Mouse (Mus musculus) urinary bladder, postnatal 14 days (tissue): ENCODE measurements around the gene Abhd14b.
"Not testable (repeated sequence)": the region's sequence is repeated elsewhere in the genome, so short reads cannot be mapped to it uniquely, and the experiment has no call there.

ENCODE experiments used
- DNase-seq: peaks from one replicate; pipeline ENCODE4 v3.0.0; 2021; ENCODE audit warnings: low spot score

The Abhd14b gene

DNA sequence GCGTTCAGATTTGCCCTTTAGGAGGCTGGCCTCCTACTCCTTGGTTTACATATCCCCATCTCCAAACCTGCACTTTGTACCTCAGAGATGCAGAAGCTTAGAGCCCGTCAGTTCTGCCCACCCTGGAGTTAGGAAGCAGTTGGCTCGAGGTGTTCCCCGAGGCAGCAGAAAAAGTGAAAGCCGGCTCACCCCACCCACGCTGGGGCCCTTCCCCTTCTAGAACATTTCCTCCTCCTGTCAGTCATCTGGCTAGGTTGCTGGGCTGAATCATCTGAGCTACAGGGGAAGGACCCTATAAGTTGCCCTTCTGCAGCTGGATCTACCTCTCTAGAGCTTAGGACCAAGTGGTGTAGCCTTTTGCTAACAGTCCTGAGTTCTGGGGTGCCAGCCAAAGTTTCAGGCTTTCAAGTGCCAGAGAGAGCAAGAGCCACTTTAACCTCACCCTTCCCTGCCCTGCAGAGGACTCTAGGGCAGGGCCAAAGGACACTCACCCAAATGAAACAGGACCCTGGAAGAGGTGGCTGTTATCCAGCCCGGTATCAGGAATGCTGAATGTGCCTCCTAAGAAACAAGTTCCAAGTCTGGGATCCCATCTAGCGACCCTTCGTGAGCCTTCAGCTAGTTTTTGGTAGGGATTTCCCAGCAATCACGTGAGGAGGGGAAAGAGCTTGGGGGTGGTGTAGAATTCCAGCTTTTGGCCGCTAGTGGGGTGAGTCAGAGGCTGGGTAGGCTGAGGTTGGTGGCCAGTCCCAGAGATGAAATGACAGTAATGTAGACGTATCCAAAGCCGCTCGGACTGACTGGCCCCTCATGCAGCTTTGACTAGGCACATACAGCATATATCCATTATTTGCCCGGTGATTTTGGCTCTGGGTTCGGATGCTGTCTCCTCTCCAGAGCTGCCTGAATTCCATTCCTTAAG, 29.0 kb downstream of the Abhd14b start:
- peak; percentile 75 for DNase-seq

DNA sequence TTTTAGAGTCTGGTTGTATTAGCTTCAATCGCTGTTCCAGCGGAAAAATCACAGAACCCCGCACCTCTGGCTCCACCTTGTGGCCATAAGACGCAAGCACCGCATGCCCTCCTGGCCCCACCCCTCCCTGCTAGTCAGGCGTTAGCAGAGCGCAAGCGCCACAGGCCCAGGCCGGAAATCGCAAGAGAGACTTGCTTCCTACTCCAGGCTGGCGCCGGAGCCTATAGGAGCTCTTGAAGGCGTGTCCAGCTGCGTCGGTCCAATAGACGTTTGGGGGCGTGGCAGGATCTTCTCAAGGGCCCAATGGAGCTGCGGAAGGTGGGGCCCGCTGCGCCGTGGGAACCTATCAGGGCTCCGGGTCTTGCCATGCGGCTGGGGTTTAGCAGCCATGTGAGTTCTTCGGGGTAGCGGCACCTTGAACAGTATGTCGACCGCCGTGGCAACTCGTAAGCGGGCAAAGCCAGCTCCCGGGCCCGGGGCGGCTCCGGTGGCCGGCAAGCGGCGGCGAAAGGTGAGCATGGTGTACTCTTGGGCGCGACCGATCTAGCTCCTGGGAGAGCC, 29.7 kb downstream of the Abhd14b start, which contains the start of gene Parp3:
TSS of gene Parp3 (minus strand) at position 26 of the 561 bp plus-strand sequence.
- peak; percentile 99 for DNase-seq

DNA sequence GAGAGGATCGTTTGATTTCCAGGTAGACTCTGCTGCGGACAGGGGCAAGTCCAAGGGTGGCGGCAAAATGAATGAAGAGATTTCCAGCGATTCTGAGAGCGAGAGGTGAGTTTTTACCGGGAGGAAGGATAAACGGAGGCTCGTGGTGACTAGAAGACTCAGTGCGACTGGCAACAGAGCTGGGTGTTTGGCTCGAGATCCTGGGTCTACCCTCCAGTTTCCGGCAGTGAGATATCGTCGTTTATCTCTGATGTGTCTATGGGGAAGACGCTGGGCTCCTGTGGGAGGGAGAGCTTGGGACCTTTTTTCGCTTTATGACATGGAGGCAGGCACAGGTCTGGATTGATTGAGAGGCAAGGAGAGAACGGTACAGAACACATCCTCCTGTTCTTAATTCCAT, 30.4 kb downstream of the Abhd14b start:
- peak; percentile 2 for DNase-seq

DNA sequence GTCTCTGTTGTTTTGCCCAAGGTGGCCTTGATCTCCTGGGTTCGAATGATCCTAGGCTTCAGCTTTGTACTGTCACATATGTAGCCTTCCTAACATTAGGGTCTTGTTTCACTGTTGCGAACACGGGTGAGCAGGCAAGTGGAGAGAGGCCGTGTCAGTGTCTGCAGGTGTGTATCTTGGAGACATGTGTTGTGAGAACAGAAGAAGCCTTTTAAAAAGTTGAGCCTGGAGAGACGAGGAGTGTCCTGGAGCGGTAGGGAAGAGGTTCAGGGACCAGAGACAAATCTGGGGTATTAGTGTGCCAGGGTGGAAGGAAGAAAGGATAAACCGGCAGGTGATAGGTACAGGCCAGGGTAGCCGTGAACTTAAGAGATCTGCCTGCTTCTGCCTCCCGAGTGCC, 30.8 kb downstream of the Abhd14b start:
- no peak for DNase-seq

- DNase-seq = no peak
These were observed 33.3 kb downstream of the Abhd14b start for GRCm38 (mm10) chr9:106480541-106480940.

DNA sequence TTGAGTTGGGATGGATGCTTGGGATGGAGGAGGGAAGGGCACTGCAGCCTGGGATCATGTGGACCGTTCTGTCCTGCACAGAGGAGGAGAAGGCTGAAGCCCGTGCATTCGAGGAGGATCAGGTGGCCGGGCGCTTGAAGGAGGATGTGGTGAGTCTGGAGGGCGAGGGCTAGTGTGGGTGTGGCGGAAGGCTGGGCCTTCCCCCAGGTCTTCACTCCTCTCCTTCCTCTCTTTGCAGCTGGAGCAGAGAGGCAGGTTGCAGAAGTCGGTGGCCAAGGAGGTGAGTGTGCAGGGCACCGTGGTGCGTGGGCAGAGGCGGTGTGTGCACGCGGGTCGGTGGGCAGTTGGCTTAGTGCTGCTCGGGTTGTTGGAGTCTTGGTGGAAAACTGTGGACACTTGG, 33.8 kb downstream of the Abhd14b start:
- no peak for DNase-seq

DNA sequence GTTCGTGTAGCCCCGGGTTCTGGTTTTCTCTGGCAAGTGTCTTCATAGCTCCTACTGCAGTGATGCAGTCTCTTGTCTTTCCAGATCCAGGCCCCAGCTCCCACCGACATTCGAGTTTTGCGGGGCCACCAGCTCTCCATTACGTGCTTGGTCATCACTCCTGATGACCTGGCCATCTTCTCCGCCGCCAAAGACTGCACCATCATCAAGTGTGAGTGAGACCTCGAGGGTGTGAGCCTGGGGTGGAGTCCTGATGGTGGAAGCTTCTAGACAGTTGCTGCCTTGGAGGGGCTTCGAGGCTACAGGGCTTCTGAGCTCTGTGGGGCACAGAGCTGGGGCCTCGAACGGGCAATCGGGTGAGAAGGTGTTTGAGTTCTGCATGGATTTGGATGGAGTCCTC, 34.4 kb downstream of the Abhd14b start:
- no peak for DNase-seq

DNA sequence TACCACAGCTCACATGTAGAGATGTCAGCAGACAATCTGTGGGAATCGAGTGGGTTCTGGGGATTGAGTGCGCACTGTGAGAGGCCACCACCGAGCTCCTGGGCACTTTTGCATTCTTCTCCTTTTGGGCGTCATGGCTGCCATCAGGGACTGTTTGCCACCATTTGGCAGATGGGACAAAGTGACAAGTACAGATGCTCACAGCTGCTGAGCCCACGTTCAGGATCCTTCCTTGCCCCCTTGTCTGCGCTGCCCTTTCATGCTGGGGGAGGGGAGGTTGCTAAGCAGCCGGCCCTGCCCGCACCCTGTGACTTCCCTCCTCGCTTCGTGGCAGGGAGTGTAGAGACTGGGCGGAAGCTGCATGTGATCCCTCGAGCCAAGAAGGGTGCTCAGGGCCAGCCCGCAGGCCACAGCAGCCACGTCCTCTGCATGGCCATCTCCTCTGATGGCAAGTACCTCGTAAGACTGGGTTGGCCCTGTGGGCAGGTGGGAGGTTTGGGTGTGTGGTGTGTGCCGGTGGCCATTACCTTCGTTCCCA, 35.4 kb downstream of the Abhd14b start:
- DNase-seq = no peak

- DNase-seq = no peak
These were observed 35.9 kb downstream of the Abhd14b start for GRCm38 (mm10) chr9:106483136-106483535.

- DNase-seq = no peak
These were observed 36.3 kb downstream of the Abhd14b start for GRCm38 (mm10) chr9:106483606-106484005.

DNA sequence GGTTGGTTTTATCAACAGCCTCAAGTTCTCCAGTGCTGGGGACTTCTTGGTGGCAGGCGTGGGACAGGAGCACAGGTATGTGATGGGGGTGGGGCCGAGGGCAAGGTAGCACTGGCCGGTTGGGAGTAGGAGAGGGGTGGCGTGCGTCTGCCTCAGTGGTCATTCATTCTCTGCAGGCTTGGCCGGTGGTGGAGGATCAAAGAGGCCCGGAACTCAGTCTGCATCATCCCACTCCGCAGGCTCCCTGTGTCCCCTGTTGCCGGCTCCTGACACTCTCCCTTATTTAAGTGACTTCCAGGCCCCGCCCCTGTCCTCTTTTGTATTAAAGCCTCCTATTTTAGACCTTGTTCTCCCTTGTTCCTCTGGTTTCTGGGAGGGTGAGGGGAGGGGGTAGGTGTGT, 37.8 kb downstream of the Abhd14b start:
- no peak for DNase-seq

DNA sequence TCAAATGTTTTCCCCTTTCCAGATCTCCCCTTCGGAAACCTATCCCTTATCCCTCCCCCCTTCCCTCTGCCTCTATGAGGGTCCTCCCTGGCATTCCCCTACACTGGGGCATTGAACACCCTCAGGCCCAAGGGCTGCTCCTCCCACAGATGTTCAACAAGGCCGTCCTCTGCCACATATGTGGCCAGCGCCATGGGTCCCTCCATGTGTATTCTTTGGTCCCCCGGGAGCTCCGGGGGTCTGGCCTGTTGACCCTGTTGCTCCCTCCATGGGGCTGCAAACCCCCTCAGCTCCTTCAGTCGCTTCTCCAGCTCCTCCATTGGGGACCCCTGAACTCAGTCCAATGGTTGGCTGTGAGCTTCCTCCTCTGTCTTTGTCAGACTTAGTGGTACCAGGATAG, 40.3 kb downstream of the Abhd14b start:
- DNase-seq = not testable (repeated sequence)

DNA sequence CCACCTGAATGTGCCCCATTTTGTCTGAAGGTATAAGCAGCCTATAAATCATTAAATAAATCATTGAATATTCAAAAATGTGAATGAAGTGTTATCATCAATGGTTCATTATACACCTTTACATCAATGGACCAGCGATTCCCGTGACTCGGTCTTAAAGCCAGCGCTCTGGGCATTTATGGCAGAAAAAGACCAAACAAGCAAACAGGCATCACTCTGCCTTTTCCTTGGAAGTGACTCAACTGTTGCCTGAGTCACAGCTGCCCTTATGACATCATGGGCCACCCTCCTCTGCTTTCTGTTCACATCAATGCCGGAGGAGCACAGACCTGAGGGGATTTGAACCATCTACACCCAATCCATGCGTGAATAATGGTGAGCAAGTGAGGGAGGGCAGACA, 52.4 kb downstream of the Abhd14b start, which contains the start of gene Iqcf1:
TSS of gene Iqcf1 (plus strand) at position 301 of the 400 bp plus-strand sequence.
- no peak for DNase-seq

GRCm38 (mm10) chr9:106501846-106502245, 54.6 kb downstream of the Abhd14b start:
- no peak for DNase-seq
